Mouse (Mus musculus): ENCODE results near the gene Iqub.

DNA sequence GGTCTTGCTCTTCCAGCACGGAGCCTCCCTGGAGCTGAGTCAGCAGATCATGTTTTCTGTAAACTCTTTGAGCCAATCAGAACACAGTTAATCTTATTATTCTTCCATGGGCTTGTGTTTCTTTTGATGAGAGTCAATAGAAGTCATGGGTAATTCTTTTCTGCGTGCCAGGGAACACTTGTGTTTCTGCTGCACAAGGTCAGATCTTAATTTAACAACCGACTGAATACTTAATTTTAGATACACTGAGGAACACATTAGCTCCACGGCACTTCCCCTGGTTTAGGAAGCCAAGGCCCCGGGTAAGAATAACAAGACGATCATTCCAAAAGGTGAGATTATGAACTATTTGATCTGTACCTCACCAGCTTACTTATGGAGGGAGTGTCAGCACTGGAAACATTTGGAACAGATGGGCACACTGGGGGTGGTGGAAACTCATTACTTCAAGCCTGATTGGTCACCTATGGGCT is 28.3 kb upstream of the Iqub start:
- TF ChIP-seq CTCF (IDR thresholded peaks at IDR 0.05; ENCODE audit: borderline replicate concordance, insufficient read depth, low read length) (no peak), POLR2A (IDR thresholded peaks at IDR 0.05; ENCODE audit: low read depth, low read length) (no peak)
